Mouse (Mus musculus) heart, embryonic 15.5 days (tissue): Measurements from ENCODE around the gene Siah1a. TPM values are rescaled to one million over a fixed set of nuclear protein-coding genes. Genes with fewer than 3 reads are reported as not detected.

Experiments
- ATAC-seq: fragments of 200-750 bp; cut with Nextera tagmentation; replicated peaks from 2 replicates; pipeline ENCODE4 v1.8.0; 2017; ENCODE audit warnings: low read depth, moderate TSS enrichment; ENCODE audit not compliant: insufficient number of reproducible peaks, insufficient read depth, low FRiP score
- H3K27ac ChIP-seq: fragments of 300-500 bp; sonication (generic); 2 replicates; pipeline ENCODE4 v1.5.1; 2015; ENCODE audit warnings: mild to moderate bottlenecking, inconsistent platforms
- H3K27me3 ChIP-seq: fragments of 300-500 bp; sonication (generic); 2 replicates; pipeline ENCODE4 v1.6.1; 2015; ENCODE audit warnings: inconsistent platforms
- H3K36me3 ChIP-seq: fragments of 300-500 bp; sonication (generic); 2 replicates; pipeline ENCODE4 v1.6.1; 2015; ENCODE audit warnings: mild to moderate bottlenecking, inconsistent platforms
- H3K4me1 ChIP-seq: fragments of 300-500 bp; sonication (generic); replicated peaks from 2 replicates; pipeline ENCODE4 v1.6.1; 2015; ENCODE audit warnings: inconsistent platforms
- H3K4me2 ChIP-seq: fragments of 300-500 bp; sonication (generic); 2 replicates; pipeline ENCODE4 v1.6.1; 2015; ENCODE audit warnings: inconsistent platforms, mild to moderate bottlenecking, moderate library complexity
- H3K4me3 ChIP-seq: fragments of 300-500 bp; sonication (generic); 2 replicates; pipeline ENCODE4 v1.5.1; 2015; ENCODE audit warnings: mild to moderate bottlenecking, inconsistent platforms
- H3K9ac ChIP-seq: fragments of 300-500 bp; sonication (generic); 2 replicates; pipeline ENCODE4 v1.6.1; 2015; ENCODE audit warnings: mild to moderate bottlenecking, inconsistent platforms
- H3K9me3 ChIP-seq: fragments of 300-500 bp; sonication (generic); replicated peaks from 2 replicates; pipeline ENCODE4 v1.6.1; 2016; ENCODE audit warnings: inconsistent platforms
- WGBS: fragments of 180-500 bp; shearing (Covaris S2); methylation state at CpG from one replicate; pipeline ENCODE4 v1.1.7; 2015; ENCODE audit warnings: mixed read lengths; 5-methylcytosine and 5-hydroxymethylcytosine counted together
- polyA plus RNA-seq: library from polyadenylated mRNA; unstranded; fragments of >200 nt; fragmentation: Nextera tagmentation; extraction: Ambion mirVana; gene quantifications from 2 replicates; pipeline ENCODE4 v1.2.1, GENCODE M21; 2015

The Siah1a gene
- polyA plus RNA-seq, 1 experiment from 2014 or later, result 30.5 TPM

GRCm38 (mm10) chr8:86742605-86743345 lies 3.0 kb downstream of the Siah1a start:
- WGBS, result 73% methylated on average over 7 of the region's 7 CpGs
- Histone ChIP-seq H3K27me3 (no peaks in the 10 kb centered on the region), H3K9ac (no peak overlapping the region), H3K36me3 (no peaks in the 10 kb centered on the region), H3K9me3 (no peaks in the 10 kb centered on the region), H3K4me1 (peaks cover 53% of the 10 kb centered on the region), H3K4me2 (0 out of 2 replicates have a peak overlapping the region, but pooled peaks have one; percentile 6), H3K27ac (no peak overlapping the region), H3K4me3 (no peak overlapping the region)
- no peak for ATAC-seq

- Histone ChIP-seq H3K4me3 (no peak overlapping the region), H3K27ac (no peak overlapping the region), H3K4me2 (no peak overlapping the region), H3K36me3 (no peaks in the 10 kb centered on the region), H3K9me3 (no peaks in the 10 kb centered on the region), H3K4me1 (peaks cover 55% of the 10 kb centered on the region), H3K27me3 (no peaks in the 10 kb centered on the region), H3K9ac (no peak overlapping the region)
- no peak for ATAC-seq
Measured at GRCm38 (mm10) chr8:86741627-86742026, 4.1 kb downstream of the Siah1a start.

- Histone ChIP-seq H3K27me3 (no peaks in the 10 kb centered on the region), H3K36me3 (no peaks in the 10 kb centered on the region), H3K9ac (no peak overlapping the region), H3K9me3 (no peaks in the 10 kb centered on the region), H3K4me3 (no peak overlapping the region), H3K4me1 (peaks cover 58% of the 10 kb centered on the region), H3K4me2 (no peak overlapping the region), H3K27ac (no peak overlapping the region)
- no peak for ATAC-seq
Measured at GRCm38 (mm10) chr8:86740899-86741298, 4.8 kb downstream of the Siah1a start.

GRCm38 (mm10) chr8:86735446-86736111 lies 10.2 kb downstream of the Siah1a start:
- Histone ChIP-seq H3K27me3 (no peaks in the 10 kb centered on the region), H3K4me1 (peaks cover 52% of the 10 kb centered on the region), H3K9me3 (no peaks in the 10 kb centered on the region), H3K4me3 (no peak overlapping the region), H3K36me3 (no peaks in the 10 kb centered on the region), H3K27ac (peak overlapping the region; percentile 32), H3K4me2 (no peak overlapping the region), H3K9ac (no peak overlapping the region)
- WGBS, result 13% methylated on average over 3 of the region's 3 CpGs
- ATAC-seq, result 0 out of 2 replicates have a peak, but pooled peaks have one; percentile 43

- H3K9me3 ChIP-seq, result no peaks in the 10 kb centered on the region
- H3K4me2 ChIP-seq, result no peak overlapping the region
- no peak overlapping the region for H3K9ac ChIP-seq
- no peak for ATAC-seq
- no peaks in the 10 kb centered on the region for H3K36me3 ChIP-seq
- H3K4me1 ChIP-seq, result peaks cover 56% of the 10 kb centered on the region
- peak overlapping the region; percentile 32; the same call in 1 of the 2 replicates for H3K27ac ChIP-seq
- H3K4me3 ChIP-seq, result no peak overlapping the region
- WGBS, result 68% methylated on average over 1 of the region's 1 CpGs
- no peaks in the 10 kb centered on the region for H3K27me3 ChIP-seq
Measured at GRCm38 (mm10) chr8:86734954-86735353, 10.8 kb downstream of the Siah1a start.

- Histone ChIP-seq H3K9me3 (no peaks in the 10 kb centered on the region), H3K4me1 (peaks cover 59% of the 10 kb centered on the region), H3K36me3 (no peaks in the 10 kb centered on the region), H3K9ac (no peak overlapping the region), H3K4me3 (no peak overlapping the region), H3K27me3 (no peaks in the 10 kb centered on the region), H3K4me2 (no peak overlapping the region), H3K27ac (no peak overlapping the region)
- ATAC-seq, result no peak
- WGBS, result 36% methylated on average over 4 of the region's 4 CpGs
Measured at GRCm38 (mm10) chr8:86734171-86734570, 11.6 kb downstream of the Siah1a start.

GRCm38 (mm10) chr8:86730860-86731259 lies 14.9 kb downstream of the Siah1a start:
- H3K9me3 ChIP-seq, result no peaks in the 10 kb centered on the region
- H3K4me2 ChIP-seq, result no peak overlapping the region
- no peak overlapping the region for H3K4me3 ChIP-seq
- WGBS, result 79% methylated on average over 1 of the region's 1 CpGs
- no peak for ATAC-seq
- H3K4me1 ChIP-seq, result peaks cover 55% of the 10 kb centered on the region
- no peak overlapping the region; the same call in 1 of the 2 replicates for H3K27ac ChIP-seq
- H3K36me3 ChIP-seq, result no peaks in the 10 kb centered on the region
- H3K9ac ChIP-seq, result no peak overlapping the region
- H3K27me3 ChIP-seq, result no peaks in the 10 kb centered on the region

- no peak overlapping the region for H3K27ac ChIP-seq
- H3K4me1 ChIP-seq, result peaks cover 50% of the 10 kb centered on the region
Measured at GRCm38 (mm10) chr8:86730303-86730702, 15.4 kb downstream of the Siah1a start.

GRCm38 (mm10) chr8:86728224-86728950 lies 17.3 kb downstream of the Siah1a start:
- ATAC-seq, result 0 out of 2 replicates have a peak, but pooled peaks have one; percentile 27
- no peak overlapping the region for H3K4me3 ChIP-seq
- no peaks in the 10 kb centered on the region for H3K9me3 ChIP-seq
- H3K27ac ChIP-seq, result peak overlapping the region; percentile 17; the same call in 1 of the 2 replicates
- no peak overlapping the region for H3K9ac ChIP-seq
- H3K4me1 ChIP-seq, result peaks cover 38% of the 10 kb centered on the region
- no peaks in the 10 kb centered on the region for H3K36me3 ChIP-seq
- H3K4me2 ChIP-seq, result no peak overlapping the region
- no peaks in the 10 kb centered on the region for H3K27me3 ChIP-seq
- WGBS, result 51% methylated on average over 19 of the region's 19 CpGs

More at GRCm38 (mm10) chr8:86730303-86730702, 15.4 kb downstream of the Siah1a start:
- no peaks in the 10 kb centered on the region for H3K27me3 ChIP-seq
- H3K4me2 ChIP-seq, result no peak overlapping the region
- H3K4me3 ChIP-seq, result no peak overlapping the region
- H3K9ac ChIP-seq, result no peak overlapping the region
- WGBS, result 30% methylated on average over 3 of the region's 3 CpGs
- H3K36me3 ChIP-seq, result no peaks in the 10 kb centered on the region
- no peaks in the 10 kb centered on the region for H3K9me3 ChIP-seq
- ATAC-seq, result no peak

- Histone ChIP-seq H3K27me3 (no peaks in the 10 kb centered on the region), H3K9ac (no peak overlapping the region), H3K36me3 (peaks cover 5% of the 10 kb centered on the region; the same call in 1 of the 2 replicates), H3K9me3 (no peaks in the 10 kb centered on the region), H3K27ac (no peak overlapping the region), H3K4me3 (no peak overlapping the region), H3K4me2 (no peak overlapping the region), H3K4me1 (peaks cover 38% of the 10 kb centered on the region)
- ATAC-seq, result no peak
- 75% methylated on average over 6 of the region's 6 CpGs for WGBS
Measured at GRCm38 (mm10) chr8:86726959-86727358, 18.8 kb downstream of the Siah1a start.

- WGBS, result 78% methylated on average over 2 of the region's 2 CpGs
- Histone ChIP-seq H3K4me2 (no peak overlapping the region), H3K9ac (no peak overlapping the region), H3K9me3 (no peaks in the 10 kb centered on the region), H3K27ac (no peak overlapping the region), H3K36me3 (peaks cover 16% of the 10 kb centered on the region; the same call in 1 of the 2 replicates), H3K4me1 (no peaks in the 10 kb centered on the region), H3K27me3 (no peaks in the 10 kb centered on the region), H3K4me3 (no peak overlapping the region)
- ATAC-seq, result no peak
Measured at GRCm38 (mm10) chr8:86721490-86721889, 24.2 kb downstream of the Siah1a start.
